Mouse (Mus musculus) adrenal gland, adult 18-20 months (tissue): Measurements from ENCODE around the gene Taf9. TPM values are rescaled to one million over a fixed set of nuclear protein-coding genes. Genes with fewer than 3 reads are reported as not detected.

Source experiments
- DNase-seq, 2 experiments: peaks; one replicate each; pipeline ENCODE4 v3.0.0; 2021 to 2022; ENCODE audit warnings: low spot score in 2 of 2
- long read RNA-seq, 2 experiments: library from polyadenylated mRNA; stranded (forward); transcript quantifications; one replicate each; pipeline ENCODE4 v2.0.0; 2021
- total RNA-seq, 2 experiments: library from RNA; stranded (reverse); gene quantifications; 1 replicate in 1 of 2; 2 replicates in 1 of 2; pipeline ENCODE4 v1.2.3; 2021

Gene Taf9
- 10 to 100 TPM; 12.7 to 13.5 TPM for total RNA-seq
- long read RNA-seq, experiment 1, partial matches to known transcripts: 1 of 4 reads
- long read RNA-seq, experiment 1, other reads (novel, unspliced or antisense): 0 of 4 reads
- long read RNA-seq, experiment 2: 0 reads

DNA sequence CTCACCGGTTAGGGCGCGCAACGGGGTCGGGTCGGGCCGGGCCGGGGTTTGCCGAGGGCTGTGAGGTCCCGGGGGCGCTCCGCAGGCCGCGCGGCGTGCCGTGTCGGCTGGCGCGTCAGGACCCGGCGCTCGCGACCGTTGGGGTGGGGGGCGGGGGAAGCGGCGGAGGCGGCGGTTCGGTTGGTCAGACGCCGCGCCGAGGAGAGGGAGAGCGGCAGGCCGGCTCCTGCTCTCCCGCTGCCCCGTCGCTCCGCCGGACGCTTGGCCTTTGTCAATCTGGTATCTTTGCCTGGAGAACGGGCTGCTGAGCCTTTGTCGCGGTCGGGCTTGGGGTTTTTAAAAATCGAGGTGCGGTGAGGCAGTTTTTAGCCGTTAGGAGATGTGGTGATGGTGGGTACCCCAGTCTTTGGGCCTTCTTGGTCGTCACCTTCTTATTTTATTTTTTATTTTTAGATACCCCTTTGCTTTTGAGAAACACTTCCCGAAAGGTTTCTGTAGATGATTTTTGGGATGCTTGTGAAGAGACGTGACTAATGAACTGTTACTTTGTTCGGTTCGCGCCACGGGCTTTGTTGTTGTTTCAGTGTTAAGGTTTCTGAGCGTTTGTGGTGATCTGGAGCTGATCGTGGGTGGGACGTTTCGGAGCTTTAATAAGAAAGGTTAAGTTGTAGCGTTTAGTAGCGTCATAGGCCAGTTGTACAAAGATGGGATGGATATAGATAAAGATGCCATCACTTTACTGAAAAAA is at the start of gene Taf9:
Taf9 (plus strand) TSS at position 141 of the 748 bp plus-strand sequence.
- no peak for DNase-seq

DNA sequence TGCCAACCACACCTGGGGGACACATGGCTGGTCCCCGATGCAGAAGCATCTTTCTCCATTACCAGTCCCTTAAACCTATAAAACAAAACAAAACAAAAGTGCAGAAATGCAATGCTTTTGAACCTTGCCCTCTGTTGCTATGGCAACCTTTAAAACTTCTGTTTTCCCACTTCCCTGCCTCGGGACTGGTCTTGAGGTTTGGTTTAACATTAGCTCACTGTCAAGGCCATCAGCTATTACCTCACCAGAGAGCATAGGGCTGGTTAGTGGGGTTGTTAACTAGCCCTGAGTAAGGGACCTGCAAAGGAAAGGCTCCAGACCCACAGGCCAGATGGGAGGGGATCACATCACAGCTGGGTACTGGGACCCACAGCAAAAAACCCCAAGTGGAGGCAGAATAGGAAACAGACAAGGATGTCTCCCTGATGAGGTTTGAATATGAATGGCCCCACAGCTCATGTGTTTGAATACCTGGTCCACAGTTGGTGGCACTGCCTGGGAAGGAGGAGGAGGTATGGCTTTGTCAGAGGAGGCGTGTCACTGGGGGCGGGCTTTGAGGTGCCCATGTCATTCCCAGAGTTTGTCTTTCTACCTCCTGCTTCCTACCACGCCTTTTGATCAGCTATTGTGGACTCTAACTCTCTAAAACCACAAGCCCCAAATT is 49.0 kb upstream of the Taf9 start:
- DNase-seq: no peak

GRCm38 (mm10) chr13:100603031-100603737 is 48.2 kb upstream of the Taf9 start:
- no peak for DNase-seq

DNA sequence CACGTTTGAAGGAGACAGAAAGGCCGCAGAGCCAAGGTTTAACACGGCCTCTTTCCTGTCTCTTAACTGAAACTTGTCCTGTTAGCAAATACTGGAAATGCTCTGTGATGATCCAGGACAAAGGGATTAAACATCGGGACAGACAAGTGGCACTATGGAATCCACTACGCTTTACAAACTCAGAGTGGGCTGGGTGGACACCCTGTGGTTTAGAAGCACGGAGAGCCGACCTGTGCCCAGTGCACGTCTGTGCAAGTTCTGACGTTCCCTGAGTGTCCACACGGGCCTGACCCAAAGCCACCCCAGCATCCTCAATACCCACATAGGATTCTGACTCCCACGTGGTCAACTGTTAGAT is 47.7 kb upstream of the Taf9 start:
- DNase-seq: no peak

- DNase-seq: no peak
These were observed 45.5 kb upstream of the Taf9 start for GRCm38 (mm10) chr13:100605845-100606244.

- no peak for DNase-seq
These were observed 43.6 kb upstream of the Taf9 start for GRCm38 (mm10) chr13:100607756-100608155.

- no peak for DNase-seq
These were observed 40.1 kb upstream of the Taf9 start for GRCm38 (mm10) chr13:100611266-100611665.

- DNase-seq: no peak
These were observed 39.1 kb upstream of the Taf9 start for GRCm38 (mm10) chr13:100612251-100612650.

- DNase-seq: no peak
These were observed 38.5 kb upstream of the Taf9 start for GRCm38 (mm10) chr13:100612903-100613302.

DNA sequence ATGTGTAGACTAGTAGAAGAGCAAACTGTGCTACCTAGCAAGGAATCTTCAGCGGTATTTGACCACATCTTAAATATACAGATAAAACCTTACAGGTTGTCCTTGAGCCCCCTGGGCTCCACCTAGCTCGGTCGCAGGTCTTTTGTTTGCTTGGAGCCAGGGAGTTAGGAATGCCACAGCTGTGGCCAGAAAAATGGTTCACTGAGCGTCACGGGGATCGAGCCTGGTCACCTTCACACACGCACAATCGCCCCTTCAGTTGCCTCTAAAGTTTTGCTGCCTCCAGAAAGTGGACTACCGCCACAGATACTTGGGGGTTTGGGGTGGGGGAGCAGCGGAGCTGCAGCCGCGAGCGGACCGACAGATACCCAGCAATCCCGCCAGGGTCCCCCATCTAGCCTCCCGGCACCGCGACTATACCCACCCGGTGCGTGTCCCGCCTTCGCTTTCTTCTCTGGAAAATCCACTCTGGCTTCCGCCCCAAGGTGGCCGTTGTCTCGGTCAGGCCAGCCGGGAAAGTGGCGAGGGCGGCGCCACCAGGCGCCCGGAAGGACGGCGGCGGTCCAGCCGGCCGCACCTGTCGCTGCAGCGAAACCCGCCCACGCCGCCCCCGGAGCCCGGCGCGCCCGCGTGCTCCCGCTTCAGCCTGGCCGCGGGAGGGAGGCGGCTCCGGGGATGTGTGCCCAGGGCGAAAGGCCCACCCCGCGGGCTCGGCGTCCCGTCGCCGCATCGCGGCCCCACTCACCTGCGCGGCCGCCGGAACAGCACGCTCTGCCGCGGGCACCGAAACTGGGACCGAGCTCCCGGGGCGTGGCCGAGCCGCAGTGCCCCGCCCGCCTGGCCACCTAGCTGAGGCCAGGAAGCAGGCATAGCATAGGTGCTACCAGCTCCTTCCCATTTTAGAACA is 34.9 kb upstream of the Taf9 start, which contains the start of gene Marveld2:
Marveld2 (minus strand) TSS at position 791 of the 907 bp plus-strand sequence.
- peak; percentile 35 to 44 for DNase-seq

DNA sequence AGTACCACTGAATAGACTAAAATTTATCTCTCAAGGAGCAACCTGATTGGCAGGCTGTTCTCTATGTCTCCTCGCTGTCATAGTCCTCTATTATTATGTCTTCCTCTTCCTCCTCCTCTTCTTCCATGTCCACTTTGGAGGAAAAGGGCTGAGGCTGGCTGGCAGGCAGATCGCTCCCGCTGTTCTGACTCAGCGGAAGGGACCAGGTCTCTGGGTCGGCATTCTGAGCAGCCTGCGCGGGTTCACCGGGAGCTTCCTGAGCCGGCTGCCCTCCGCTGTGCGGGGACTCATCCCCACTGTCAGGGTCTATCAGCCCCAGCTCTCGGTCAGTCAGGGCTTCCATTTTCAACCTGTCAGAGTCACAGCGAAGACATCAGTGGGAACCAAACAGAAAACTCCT is 33.8 kb upstream of the Taf9 start:
- no peak for DNase-seq

- no peak for DNase-seq
These were observed 29.1 kb upstream of the Taf9 start for GRCm38 (mm10) chr13:100622241-100622640.

DNA sequence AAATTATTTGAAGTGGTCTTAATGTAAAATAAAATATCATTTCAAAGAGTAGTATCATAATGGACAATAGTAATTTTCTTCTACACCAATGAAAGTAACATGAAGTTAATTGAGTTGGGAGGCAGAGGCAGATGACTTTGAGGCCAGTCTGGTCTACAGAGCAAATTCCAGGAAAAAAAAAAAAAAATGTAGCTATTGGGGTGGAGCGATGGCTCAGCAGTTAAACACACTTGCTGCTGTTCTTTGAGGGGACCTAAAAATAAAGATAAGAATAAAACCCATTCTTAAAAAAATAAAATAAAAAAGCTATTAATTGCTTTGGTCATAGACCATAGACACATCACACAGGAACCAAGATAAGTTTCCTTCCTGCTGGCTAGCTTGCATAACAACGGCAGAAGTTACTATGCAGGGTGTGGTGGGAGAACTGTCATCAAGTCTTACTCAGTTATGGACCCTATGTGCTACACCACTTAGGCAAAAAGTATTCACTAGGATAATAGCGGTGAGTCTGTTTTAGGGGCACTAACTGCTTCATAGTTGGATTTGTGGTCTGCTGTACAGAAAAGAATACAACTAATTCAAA is 17.2 kb upstream of the Taf9 start:
- DNase-seq: no peak

GRCm38 (mm10) chr13:100642471-100643209 is 8.7 kb upstream of the Taf9 start:
- DNase-seq: no peak

DNA sequence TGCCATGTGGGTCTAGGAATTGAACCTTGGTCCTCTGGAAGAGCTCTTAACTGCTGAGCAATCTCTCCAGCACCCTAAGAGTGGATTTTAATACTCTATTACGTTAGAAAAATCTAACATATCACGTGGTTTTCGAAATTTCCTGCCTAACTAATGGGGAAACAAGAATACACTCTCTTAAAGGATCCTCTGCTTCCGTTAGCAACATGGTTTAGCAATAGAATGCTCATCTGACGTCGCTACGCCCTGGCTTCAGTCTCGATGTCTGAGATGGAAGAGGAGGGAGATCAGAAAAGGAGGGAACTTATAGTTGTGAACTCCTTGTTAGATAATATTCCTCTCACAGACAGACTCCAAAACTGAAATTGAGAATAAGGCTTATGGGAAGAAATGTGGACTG is 3.2 kb upstream of the Taf9 start:
- DNase-seq: no peak

GRCm38 (mm10) chr13:100650550-100651438 is 585 bp upstream of the Taf9 start, which contains the start of the genes Ak6 and Rad17:
Gene Ak6 (plus strand): TSS chr13:100650979.
Gene Rad17 (minus strand): TSS chr13:100651051.
- DNase-seq: peak; percentile 98

- DNase-seq: no peak
These were observed 6.7 kb downstream of the Taf9 start for GRCm38 (mm10) chr13:100658091-100658490.

DNA sequence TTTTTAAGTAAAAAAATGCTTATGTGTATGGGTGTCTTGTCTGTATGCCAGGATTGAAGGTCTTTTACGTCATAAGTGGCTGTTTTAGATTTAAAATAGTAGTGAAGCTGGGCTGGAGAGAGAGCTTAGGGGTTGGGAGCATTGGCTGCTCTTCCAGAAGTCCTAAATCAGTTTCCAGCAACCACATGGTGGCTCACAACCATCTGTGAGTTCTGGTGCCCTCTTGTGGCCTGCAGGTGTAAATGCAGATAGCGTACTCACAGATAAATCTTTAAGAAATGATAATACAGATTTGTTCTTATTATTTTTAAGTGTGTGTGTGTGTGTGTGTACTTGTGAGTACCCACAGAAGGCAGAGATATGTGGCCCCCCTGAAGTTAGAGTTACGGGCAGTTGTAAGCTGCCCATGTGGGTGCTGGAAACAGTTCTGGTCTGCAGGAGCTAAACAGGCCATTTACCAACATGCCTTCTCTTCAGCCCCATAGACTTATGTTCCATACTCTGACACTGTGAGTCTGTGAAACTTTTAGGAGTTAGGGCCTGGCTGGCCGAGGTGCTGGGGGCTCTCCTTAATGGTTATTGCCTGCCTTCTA is 8.6 kb downstream of the Taf9 start:
- DNase-seq: peak; percentile 29 to 46
